Mouse (Mus musculus): ENCODE measurements around the gene 1110008P14Rik. TPM values are rescaled to one million over a fixed set of nuclear protein-coding genes. Genes with fewer than 3 reads are reported as not detected.

1110008P14Rik gene
- polyA plus RNA-seq, 2 experiments = 51.3 to 66.9 TPM

GRCm38 (mm10) chr2:32387706-32388490 is 6.2 kb upstream of the 1110008P14Rik start, which contains the start of gene Lcn2:
Gene Lcn2, minus strand, starts transcription at chr2:32388252.
- Histone ChIP-seq H3K4me1 (ENCODE audit: control insufficient read depth, insufficient read depth, low read length) (no peaks in the 10 kb centered on the region), H3K4me2 (replicated peaks; ENCODE audit: low read depth, low read length, severe bottlenecking) (no peak within 1 kb of the TSS)
- no peak for ATAC-seq (ENCODE audit: low FRiP score, low read depth)

GRCm38 (mm10) chr2:32382689-32383088 is 951 bp upstream of the 1110008P14Rik start:
- peaks cover 7% of the 10 kb centered on the region for H3K4me1 ChIP-seq (ENCODE audit: control insufficient read depth, insufficient read depth, low read length)
- no peak overlapping the region for H3K27ac ChIP-seq (replicated peaks; ENCODE audit: low read depth, low read length)
- no peaks in the 10 kb centered on the region for H3K27me3 ChIP-seq (ENCODE audit: control insufficient read depth, insufficient read depth, low read length)
- DNase-seq (ENCODE audit: low spot score) (no peak), ATAC-seq (ENCODE audit: low FRiP score, low read depth) (no peak)
- no peak overlapping the region for H3K4me2 ChIP-seq (replicated peaks; ENCODE audit: low read depth, low read length, severe bottlenecking)
- WGBS = 85% methylated on average over 2 of the region's 2 CpGs
- no peak overlapping the region for H3K4me3 ChIP-seq (replicated peaks; ENCODE audit: low read length)
- H3K9me3 ChIP-seq (ENCODE audit: control insufficient read depth, low read length) = no peaks in the 10 kb centered on the region
- TF ChIP-seq POLR2A (IDR thresholded peaks at IDR 0.05; ENCODE audit: borderline replicate concordance, extremely low read depth, insufficient read depth, insufficient read length) = no peak
- H3K36me3 ChIP-seq (ENCODE audit: control insufficient read depth, insufficient read depth, low read length) = peaks cover 22% of the 10 kb centered on the region
- no peak overlapping the region for H3K9ac ChIP-seq (ENCODE audit: low read depth, low read length, severe bottlenecking)

More at GRCm38 (mm10) chr2:32387706-32388490, 6.2 kb upstream of the 1110008P14Rik start, which contains the start of gene Lcn2:
- TF ChIP-seq POLR2A (IDR thresholded peaks at IDR 0.05; ENCODE audit: borderline replicate concordance, extremely low read depth, insufficient read depth, insufficient read length) = no peak
- Histone ChIP-seq H3K9me3 (ENCODE audit: control insufficient read depth, low read length) (no peaks in the 10 kb centered on the region), H3K9ac (ENCODE audit: low read depth, low read length, severe bottlenecking) (peak within 1 kb of the TSS; percentile 38), H3K4me3 (replicated peaks; ENCODE audit: low read length) (no peak within 1 kb of the TSS), H3K27me3 (ENCODE audit: control insufficient read depth, insufficient read depth, low read length) (no peaks in the 10 kb centered on the region), H3K27ac (replicated peaks; ENCODE audit: low read depth, low read length) (no peak within 1 kb of the TSS), H3K36me3 (ENCODE audit: control insufficient read depth, insufficient read depth, low read length) (no peaks in the 10 kb centered on the region)
- DNase-seq (ENCODE audit: low spot score) = no peak
- 57% methylated on average over 5 of the region's 5 CpGs for WGBS

- under 1% methylated on average over 25 of the region's 27 CpGs for WGBS
- no peak overlapping the region for H3K27ac ChIP-seq (replicated peaks; ENCODE audit: low read depth, low read length)
- peak; percentile 45 for ATAC-seq (ENCODE audit: low FRiP score, low read depth)
- peaks cover 36% of the 10 kb centered on the region for H3K36me3 ChIP-seq (ENCODE audit: control insufficient read depth, insufficient read depth, low read length)
- peaks cover 7% of the 10 kb centered on the region for H3K4me1 ChIP-seq (ENCODE audit: control insufficient read depth, insufficient read depth, low read length)
- H3K27me3 ChIP-seq (ENCODE audit: control insufficient read depth, insufficient read depth, low read length) = no peaks in the 10 kb centered on the region
- no peaks in the 10 kb centered on the region for H3K9me3 ChIP-seq (ENCODE audit: control insufficient read depth, low read length)
- peak overlapping the region; percentile 70 for H3K4me3 ChIP-seq (replicated peaks; ENCODE audit: low read length)
- TF ChIP-seq POLR2A (IDR thresholded peaks at IDR 0.05; ENCODE audit: borderline replicate concordance, extremely low read depth, insufficient read depth, insufficient read length) = 0 out of 2 replicates have a peak, but pooled peaks have one; percentile 11
- H3K4me2 ChIP-seq (replicated peaks; ENCODE audit: low read depth, low read length, severe bottlenecking) = peak overlapping the region; percentile 97
- DNase-seq (ENCODE audit: low spot score) = no peak
- H3K9ac ChIP-seq (ENCODE audit: low read depth, low read length, severe bottlenecking) = peak overlapping the region; percentile 49
Measured at GRCm38 (mm10) chr2:32381141-32381774, 480 bp downstream of the 1110008P14Rik start.

DNA sequence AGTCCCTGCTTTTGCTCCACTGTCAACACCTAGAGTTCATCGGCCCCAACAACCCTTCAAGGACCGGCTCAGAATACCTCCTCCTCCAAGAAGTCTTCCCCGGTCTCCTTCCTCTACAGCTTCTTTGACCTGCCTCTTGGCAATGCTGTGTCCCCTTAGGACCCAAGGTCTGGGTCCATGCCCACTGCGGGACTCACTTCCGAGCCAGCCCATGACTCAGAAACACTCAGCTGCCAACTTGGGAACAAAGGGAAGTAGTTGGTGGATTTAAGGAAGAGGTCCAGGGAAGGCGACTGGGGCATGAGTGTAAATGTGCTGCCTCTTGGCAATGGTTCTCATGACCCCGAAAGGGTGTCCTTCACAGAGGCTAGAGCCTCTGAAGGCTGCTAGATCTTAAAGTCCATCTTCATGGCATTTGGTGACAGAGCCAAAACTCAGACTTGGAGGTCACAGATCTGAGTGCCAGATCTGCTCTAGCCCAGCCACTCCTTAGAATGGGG is 1.7 kb downstream of the 1110008P14Rik start:
- no peak for ATAC-seq (ENCODE audit: low FRiP score, low read depth)
- H3K27ac ChIP-seq (replicated peaks; ENCODE audit: low read depth, low read length) = no peak overlapping the region
- H3K4me3 ChIP-seq (replicated peaks; ENCODE audit: low read length) = no peak overlapping the region
- H3K9ac ChIP-seq (ENCODE audit: low read depth, low read length, severe bottlenecking) = no peak overlapping the region
- no peak for DNase-seq (ENCODE audit: low spot score)
- H3K9me3 ChIP-seq (ENCODE audit: control insufficient read depth, low read length) = no peaks in the 10 kb centered on the region
- H3K4me1 ChIP-seq (ENCODE audit: control insufficient read depth, insufficient read depth, low read length) = peaks cover 7% of the 10 kb centered on the region
- 89% methylated on average over 7 of the region's 7 CpGs for WGBS
- no peak for TF ChIP-seq POLR2A (IDR thresholded peaks at IDR 0.05; ENCODE audit: borderline replicate concordance, extremely low read depth, insufficient read depth, insufficient read length)
- no peak overlapping the region for H3K4me2 ChIP-seq (replicated peaks; ENCODE audit: low read depth, low read length, severe bottlenecking)
- no peaks in the 10 kb centered on the region for H3K27me3 ChIP-seq (ENCODE audit: control insufficient read depth, insufficient read depth, low read length)
- H3K36me3 ChIP-seq (ENCODE audit: control insufficient read depth, insufficient read depth, low read length) = peaks cover 48% of the 10 kb centered on the region

DNA sequence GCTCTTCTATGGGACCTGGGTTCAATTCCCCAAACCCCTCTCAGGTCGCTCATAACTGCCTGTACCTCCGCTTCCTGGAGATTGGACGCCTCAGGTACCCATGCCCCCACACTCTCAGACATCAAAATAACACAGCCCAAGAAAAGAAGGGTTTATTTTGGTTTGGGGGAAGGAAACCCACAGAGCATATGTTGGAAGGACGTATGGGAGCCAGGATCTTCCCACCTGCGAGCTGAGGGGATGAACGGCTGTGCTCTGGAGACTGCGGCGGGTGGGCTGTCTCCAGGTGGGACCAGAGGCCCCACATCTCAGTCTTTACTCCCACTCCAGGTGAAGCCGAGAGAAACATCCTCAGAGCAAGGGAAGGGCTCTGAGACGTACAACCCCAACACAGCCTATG is 4.8 kb downstream of the 1110008P14Rik start:
- ATAC-seq (ENCODE audit: low FRiP score, low read depth) (no peak), DNase-seq (ENCODE audit: low spot score) (no peak)
- no peak overlapping the region for H3K4me2 ChIP-seq (replicated peaks; ENCODE audit: low read depth, low read length, severe bottlenecking)
- H3K9me3 ChIP-seq (ENCODE audit: control insufficient read depth, low read length) = no peaks in the 10 kb centered on the region
- no peak for TF ChIP-seq POLR2A (IDR thresholded peaks at IDR 0.05; ENCODE audit: borderline replicate concordance, extremely low read depth, insufficient read depth, insufficient read length)
- 92% methylated on average over 10 of the region's 10 CpGs for WGBS
- no peaks in the 10 kb centered on the region for H3K27me3 ChIP-seq (ENCODE audit: control insufficient read depth, insufficient read depth, low read length)
- no peak overlapping the region for H3K4me3 ChIP-seq (replicated peaks; ENCODE audit: low read length)
- peaks cover 73% of the 10 kb centered on the region for H3K36me3 ChIP-seq (ENCODE audit: control insufficient read depth, insufficient read depth, low read length)
- H3K27ac ChIP-seq (replicated peaks; ENCODE audit: low read depth, low read length) = no peak overlapping the region
- H3K9ac ChIP-seq (ENCODE audit: low read depth, low read length, severe bottlenecking) = no peak overlapping the region
- H3K4me1 ChIP-seq (ENCODE audit: control insufficient read depth, insufficient read depth, low read length) = peaks cover 7% of the 10 kb centered on the region

Data from limb, embryonic 14.5 days (tissue).